ENCODE assay signal across 8 mouse cellular contexts in genomic region chr19:46532031-46532688, GRCm38 (mm10). TPM values are rescaled to one million over a fixed set of nuclear protein-coding genes. Genes with fewer than 3 reads are reported as not detected.
DNase-seq lines count a peak whose midpoint lies in the region; ATAC-seq and TF ChIP-seq lines count a peak whose summit lies in the region.

No protein-coding gene starts in this region.

- peak overlapping the region; percentile 88 for H3K27ac ChIP-seq in forebrain, embryonic 15.5 days (replicated peaks)
- H3K27ac ChIP-seq in kidney, adult 2 months (ENCODE audit: insufficient read depth, low read depth, low read length) = peak overlapping the region; percentile 90

- no peak overlapping the region for H3K9ac ChIP-seq in forebrain, embryonic 15.5 days (replicated peaks)

- whole genome bisulfite sequencing in forebrain, embryonic 15.5 days = 10% methylated on average over 10 of the region's 10 CpGs
- WGBS in kidney, adult 2 months = 21% methylated on average over 10 of the region's 10 CpGs

- peak; percentile 34 for DNase-seq in cerebellum, adult 11 months
- DNase-seq in cerebellum, postnatal 36 days = no peak
- DNase-seq in A20 (ENCODE audit: low read depth, low spot score) = peak; percentile 55
- peak; percentile 70 for DNase-seq in kidney, adult 2 months
- no peak for DNase-seq in layer of hippocampus, postnatal 36 days
- no peak for DNase-seq in right cerebral cortex, postnatal 36 days (ENCODE audit: low spot score in 2 of 2)

- no peak overlapping the region for H3K4me2 ChIP-seq in forebrain, embryonic 15.5 days (replicated peaks)

- ATAC-seq in forebrain, embryonic 15.5 days (replicated peaks) = no peak
- ATAC-seq in megakaryocyte progenitor cell, adult 5-6 weeks (replicated peaks; ENCODE audit: poor library complexity) = peak; percentile 66

- no peak overlapping the region for H3K4me3 ChIP-seq in forebrain, embryonic 15.5 days
- no peak overlapping the region for H3K4me3 ChIP-seq in kidney, adult 2 months (ENCODE audit: insufficient read depth, low read depth, low read length)

- H3K4me1 ChIP-seq in forebrain, embryonic 15.5 days = peaks cover 65% of the 10 kb centered on the region
- peaks cover 40% of the 10 kb centered on the region for H3K4me1 ChIP-seq in kidney, adult 2 months (ENCODE audit: control insufficient read depth, insufficient read depth, low read length)

- H3K9me3 ChIP-seq in forebrain, embryonic 15.5 days = no peaks in the 10 kb centered on the region

- TF ChIP-seq POLR2A in kidney, adult 2 months (IDR thresholded peaks at IDR 0.05; ENCODE audit: low read depth, low read length) = no peak

- no peak for TF ChIP-seq CTCF in kidney, adult 2 months (conservative IDR thresholded peaks at IDR 0.05; ENCODE audit: insufficient read depth, insufficient read length, low read depth, low read length)

- no peaks in the 10 kb centered on the region for H3K27me3 ChIP-seq in forebrain, embryonic 15.5 days
- no peaks in the 10 kb centered on the region for H3K27me3 ChIP-seq in kidney, adult 2 months (replicated peaks; ENCODE audit: control insufficient read depth, insufficient read depth, low read length)

- H3K36me3 ChIP-seq in forebrain, embryonic 15.5 days = 0 out of 2 replicates have a peak, but pooled peaks cover 3% of the 10 kb centered on the region
- H3K36me3 ChIP-seq in kidney, adult 2 months (ENCODE audit: control insufficient read depth, insufficient read depth, low read length) = no peaks in the 10 kb centered on the region

RNA-seq across cellular contexts. Expression of gene Trim8, which starts 30.7 kb away (rescaled TPM):
- 28.0 and 29.4 TPM in 2 replicates for polyA plus RNA-seq in forebrain, embryonic 15.5 days (2015; fragmentation: Nextera tagmentation; extraction: Ambion mirVana)
- polyA plus RNA-seq in kidney, adult 2 months (2012; rRNA removed) = 41.3 and 43.6 TPM in 2 replicates
- 9.7 and 18.0 TPM in 2 replicates for total RNA-seq in megakaryocyte progenitor cell, adult 5-6 weeks (2015)
- total RNA-seq in megakaryocyte progenitor cell, adult 5-6 weeks (2017) = 12.8 and 12.9 TPM in 2 replicates
- total RNA-seq in layer of hippocampus, postnatal 36 days (2021) = 100 to 1,000 TPM; 105 TPM

RNA-seq across cellular contexts. Expression of gene Arl3, which starts 40.8 kb away (rescaled TPM):
- 238 and 241 TPM in 2 replicates for polyA plus RNA-seq in forebrain, embryonic 15.5 days (2015; fragmentation: Nextera tagmentation; extraction: Ambion mirVana)
- polyA plus RNA-seq in kidney, adult 2 months (2012; rRNA removed) = 52.5 and 62.8 TPM in 2 replicates
- total RNA-seq in megakaryocyte progenitor cell, adult 5-6 weeks (2015) = 12.5 and 15.6 TPM in 2 replicates
- 10.2 and 13.4 TPM in 2 replicates for total RNA-seq in megakaryocyte progenitor cell, adult 5-6 weeks (2017)
- total RNA-seq in layer of hippocampus, postnatal 36 days (2021) = 100 to 1,000 TPM; 123 to 126 TPM

RNA-seq across cellular contexts. Expression of gene Sfxn2, which starts 41.0 kb away (rescaled TPM):
- 12.6 and 13.7 TPM in 2 replicates for polyA plus RNA-seq in forebrain, embryonic 15.5 days (2015; fragmentation: Nextera tagmentation; extraction: Ambion mirVana)
- polyA plus RNA-seq in kidney, adult 2 months (2012; rRNA removed) = 18.9 and 23.0 TPM in 2 replicates
- total RNA-seq in megakaryocyte progenitor cell, adult 5-6 weeks (2015) = 7.8 and 9.2 TPM in 2 replicates
- 8.9 and 9.7 TPM in 2 replicates for total RNA-seq in megakaryocyte progenitor cell, adult 5-6 weeks (2017)
- total RNA-seq in layer of hippocampus, postnatal 36 days (2021) = 1 to 10 TPM; 4.9 to 8.5 TPM

Comparison
In these comparisons a context has a peak if more than half of its experiments do, and no peak if none do; other contexts are left out.
1. DNase-seq: peak in cerebellum, adult 11 months (single experiment), A20 (single experiment) and kidney, adult 2 months (single experiment); none in cerebellum, postnatal 36 days (0 of 2), layer of hippocampus, postnatal 36 days (0 of 2) and right cerebral cortex, postnatal 36 days (0 of 2).
2. RNA of gene Trim8, which starts 30.7 kb away (total RNA-seq): 105 TPM in layer of hippocampus, postnatal 36 days; 9.7 to 18.0 TPM in megakaryocyte progenitor cell, adult 5-6 weeks; every median in the first group is over 4 times any median in the second.
3. RNA of gene Arl3, which starts 40.8 kb away (total RNA-seq): 123 to 126 TPM in layer of hippocampus, postnatal 36 days; 10.2 to 15.6 TPM in megakaryocyte progenitor cell, adult 5-6 weeks; every median in the first group is over 4 times any median in the second.